Mouse (Mus musculus) CD4-positive naive resting alpha-beta T cell, adult 76 days (primary cell): ENCODE results near the gene Flt3. TPM values are rescaled to one million over a fixed set of nuclear protein-coding genes. Genes with fewer than 3 reads are reported as not detected.

Experiments used
- total RNA-seq: library from RNA; stranded (reverse); gene quantifications from one replicate; pipeline ENCODE4 v1.2.4, GENCODE M21; 2023

The Flt3 gene
- 1.7 TPM for total RNA-seq

GRCm38 (mm10) chr5:147399843-147400504, at the start of gene Flt3:
Gene Flt3 (minus strand): TSS chr5:147400489.

GRCm38 (mm10) chr5:147429535-147430305, 29.4 kb upstream of the Flt3 start, which contains the start of gene Pan3:
Gene Pan3 (plus strand): TSS chr5:147430161.

GRCm38 (mm10) chr5:147322183-147322582, 78.1 kb downstream of the Flt3 start, which contains the start of gene Urad:
Gene Urad (minus strand): TSS chr5:147322440.

DNA sequence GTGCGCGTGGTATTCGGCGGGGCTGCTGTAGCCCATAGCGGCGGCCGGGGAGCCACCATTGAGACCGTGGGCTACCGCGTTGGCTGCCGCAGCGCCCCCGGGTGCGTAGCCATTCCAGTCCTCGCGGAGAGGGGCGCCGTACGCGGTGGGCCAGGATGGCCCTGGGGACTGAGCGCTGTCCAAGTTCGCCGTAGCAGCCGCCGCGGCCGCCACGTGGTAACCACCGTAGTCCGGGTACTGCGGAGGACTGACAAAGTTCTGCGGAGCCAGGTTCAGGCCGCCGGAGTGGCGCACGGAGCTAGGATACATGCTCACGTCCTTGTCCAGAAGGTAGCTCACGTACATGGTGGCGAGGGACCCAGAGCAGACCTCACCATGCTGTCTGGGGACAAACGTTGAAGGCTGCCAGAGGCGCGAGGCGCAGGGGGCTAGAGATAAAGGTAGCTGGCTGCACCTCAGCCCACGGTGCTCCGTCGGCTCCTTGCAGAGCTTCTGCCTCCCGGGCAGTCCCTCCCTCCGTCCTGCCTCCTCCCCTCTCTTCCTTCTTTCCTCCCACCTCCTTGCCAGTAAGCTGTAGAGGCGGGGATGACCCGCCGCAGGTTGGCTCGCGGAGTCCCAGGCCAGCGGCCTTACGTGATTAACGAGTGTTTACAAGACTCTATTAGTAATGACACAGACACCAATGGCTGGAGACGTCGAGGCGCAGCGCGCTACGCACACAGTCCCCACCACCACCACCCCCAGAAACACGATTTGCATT, 93.5 kb downstream of the Flt3 start, which contains the start of gene Cdx2:
Cdx2 (minus strand) TSS at position 633 of the 760 bp plus-strand sequence.

Other genes with a start within 250 kb of the Flt3 start
- gene Gsx1, start 211.8 kb downstream of the Flt3 start, total RNA-seq = 0.32 TPM
- gene Pdx1, start 130.5 kb downstream of the Flt3 start, total RNA-seq = not detected
- not detected for gene Cdx2, start 93.2 kb downstream of the Flt3 start, total RNA-seq
- not detected for gene Urad, start 78.0 kb downstream of the Flt3 start, total RNA-seq
- 350 TPM for gene Pan3, start 29.7 kb upstream of the Flt3 start, total RNA-seq